Mouse (Mus musculus) embryo, embryonic 10.5 days (tissue): Measurements from ENCODE around the gene Ugt1a1.

Experiments
- DNase-seq: peaks from one replicate; pipeline ENCODE4 v3.0.0-alpha.2; 2015; ENCODE audit warnings: low spot score

Ugt1a1 gene

GRCm38 (mm10) chr1:88258361-88258760 is 46.6 kb downstream of the Ugt1a1 start:
- DNase-seq, result no peak

GRCm38 (mm10) chr1:88258881-88259642 is 47.3 kb downstream of the Ugt1a1 start:
- no peak for DNase-seq

- no peak for DNase-seq
These were observed 47.9 kb downstream of the Ugt1a1 start for GRCm38 (mm10) chr1:88259643-88260024.

GRCm38 (mm10) chr1:88260114-88260513 is 48.4 kb downstream of the Ugt1a1 start:
- DNase-seq, result no peak

- DNase-seq, result no peak
These were observed 49.0 kb downstream of the Ugt1a1 start for GRCm38 (mm10) chr1:88260604-88261377.

- no peak for DNase-seq
These were observed 49.9 kb downstream of the Ugt1a1 start for GRCm38 (mm10) chr1:88261706-88262105.

GRCm38 (mm10) chr1:88262255-88262654 is 50.5 kb downstream of the Ugt1a1 start:
- no peak for DNase-seq

- no peak for DNase-seq
These were observed 51.2 kb downstream of the Ugt1a1 start for GRCm38 (mm10) chr1:88262961-88263360.

- DNase-seq, result no peak
These were observed 52.0 kb downstream of the Ugt1a1 start for GRCm38 (mm10) chr1:88263778-88264177.

- no peak for DNase-seq
These were observed 52.6 kb downstream of the Ugt1a1 start for GRCm38 (mm10) chr1:88264237-88264868.

- no peak for DNase-seq
These were observed 53.1 kb downstream of the Ugt1a1 start for GRCm38 (mm10) chr1:88264869-88265240.

- no peak for DNase-seq
These were observed 54.4 kb downstream of the Ugt1a1 start for GRCm38 (mm10) chr1:88266123-88266522.

- no peak for DNase-seq
These were observed 55.7 kb downstream of the Ugt1a1 start for GRCm38 (mm10) chr1:88267489-88267888.

- no peak for DNase-seq
These were observed 56.3 kb downstream of the Ugt1a1 start for GRCm38 (mm10) chr1:88268070-88268469.
